Mouse (Mus musculus) MEL (cell line): Measurements from ENCODE around the gene Olfr648. TPM values are rescaled to one million over a fixed set of nuclear protein-coding genes. Genes with fewer than 3 reads are reported as not detected.

ENCODE experiments used
- DNase-seq: peaks from one replicate; pipeline ENCODE4 v3.0.0; 2011; ENCODE audit warnings: low read depth, low spot score
- H3K27ac ChIP-seq: 2 replicates; pipeline ENCODE4 v1.5.1; 2012; ENCODE audit warnings: low read depth, mild to moderate bottlenecking, control low read depth, low read length, moderate library complexity; ENCODE audit not compliant: control insufficient read depth
- H3K27me3 ChIP-seq, 2 experiments: fragments of 150-350 bp in 1 of 2; sonication (generic) in 1 of 2; 2 replicates each; pipeline ENCODE4 v1.6.1; 2012; ENCODE audit warnings: low read length in 2 of 2, mild to moderate bottlenecking in 2 of 2, improper control_type of control experiment in 1 of 2, moderate library complexity in 1 of 2; ENCODE audit not compliant: insufficient read depth in 2 of 2, control insufficient read depth in 1 of 2
- H3K36me3 ChIP-seq, 2 experiments: 2 replicates each; pipeline ENCODE4 v1.6.1; 2012 to 2014; ENCODE audit warnings: low read length in 2 of 2, improper control_type of control experiment in 1 of 2, inconsistent platforms in 1 of 2, mild to moderate bottlenecking in 1 of 2; ENCODE audit not compliant: insufficient read depth in 2 of 2, control insufficient read depth in 1 of 2
- H3K4me1 ChIP-seq, 2 experiments: fragments of 150-350 bp in 1 of 2; sonication (generic) in 1 of 2; 2 replicates each; pipeline ENCODE4 v1.6.1; 2012; ENCODE audit warnings: low read length in 2 of 2, improper control_type of control experiment in 1 of 2, mild to moderate bottlenecking in 1 of 2; ENCODE audit not compliant: insufficient read depth in 2 of 2, control insufficient read depth in 1 of 2
- H3K4me3 ChIP-seq, 2 experiments: fragments of 150-350 bp in 1 of 2; sonication (generic) in 1 of 2; 2 replicates each; pipeline ENCODE4 v1.5.1; 2012; ENCODE audit warnings: low read depth in 2 of 2, low read length in 2 of 2, mild to moderate bottlenecking in 2 of 2, moderate library complexity in 2 of 2, control low read depth in 1 of 2, improper control_type of control experiment in 1 of 2; ENCODE audit not compliant: control insufficient read depth in 1 of 2, insufficient read depth in 1 of 2
- H3K79me2 ChIP-seq: 2 replicates; pipeline ENCODE4 v1.6.1; 2012; ENCODE audit warnings: mild to moderate bottlenecking, low read length, moderate library complexity; ENCODE audit not compliant: control insufficient read depth, poor library complexity, insufficient read depth
- H3K9ac ChIP-seq: 2 replicates; pipeline ENCODE4 v1.6.1; 2012; ENCODE audit warnings: low read depth, mild to moderate bottlenecking, control low read depth, low read length, moderate library complexity; ENCODE audit not compliant: control insufficient read depth, poor library complexity, severe bottlenecking
- H3K9me3 ChIP-seq: fragments of 150-350 bp; sonication (generic); replicated peaks from 2 replicates; pipeline ENCODE4 v1.6.1; 2012; ENCODE audit warnings: mild to moderate bottlenecking, low read length, improper control_type of control experiment, moderate library complexity; ENCODE audit not compliant: insufficient read depth
- BHLHE40 ChIP-seq: IDR thresholded peaks from 2 replicates; pipeline ENCODE4 v1.6.1; 2012; ENCODE audit warnings: low read depth, mild to moderate bottlenecking, inconsistent platforms, low read length, improper control_type of control experiment, borderline replicate concordance
- CHD1 ChIP-seq: IDR thresholded peaks from 2 replicates; pipeline ENCODE4 v1.6.1; 2012; ENCODE audit warnings: low read depth, mild to moderate bottlenecking, inconsistent platforms, low read length, improper control_type of control experiment
- CHD2 ChIP-seq: IDR thresholded peaks from 2 replicates; pipeline ENCODE4 v1.6.1; 2011; ENCODE audit warnings: low read length, improper control_type of control experiment
- CTCF ChIP-seq, 3 experiments: IDR thresholded peaks in 2 of 3; conservative IDR thresholded peaks in 1 of 3; 2 replicates each; pipeline ENCODE4 v1.5.1; 2011 to 2012; ENCODE audit warnings: low read length in 3 of 3, low read depth in 2 of 3, mild to moderate bottlenecking in 2 of 3, improper control_type of control experiment in 1 of 3, inconsistent platforms in 1 of 3, mixed read lengths in 1 of 3, moderate library complexity in 1 of 3; ENCODE audit not compliant: control insufficient read depth in 1 of 3, insufficient read depth in 1 of 3, poor library complexity in 1 of 3, severe bottlenecking in 1 of 3
- E2F4 ChIP-seq: IDR thresholded peaks from 2 replicates; pipeline ENCODE4 v1.6.1; 2011; ENCODE audit warnings: low read depth, low read length, improper control_type of control experiment, borderline replicate concordance
- EP300 ChIP-seq, 2 experiments: IDR thresholded peaks; 2 replicates each; pipeline ENCODE4 v1.6.1; 2011; ENCODE audit warnings: improper control_type of control experiment in 2 of 2, low read length in 2 of 2, low read depth in 1 of 2, mild to moderate bottlenecking in 1 of 2
- ETS1 ChIP-seq: IDR thresholded peaks from 2 replicates; pipeline ENCODE4 v1.6.1; 2012; ENCODE audit warnings: low read depth, mild to moderate bottlenecking, inconsistent platforms, low read length, improper control_type of control experiment, moderate library complexity
- HCFC1 ChIP-seq: IDR thresholded peaks from 2 replicates; pipeline ENCODE4 v1.6.1; 2012; ENCODE audit warnings: low read depth, mild to moderate bottlenecking, inconsistent platforms, low read length, improper control_type of control experiment, moderate library complexity
- MAZ ChIP-seq: IDR thresholded peaks from 2 replicates; pipeline ENCODE4 v1.6.1; 2012; ENCODE audit warnings: low read depth, mild to moderate bottlenecking, inconsistent platforms, low read length, improper control_type of control experiment
- MEF2A ChIP-seq: IDR thresholded peaks from 2 replicates; pipeline ENCODE4 v1.6.1; 2014; ENCODE audit warnings: low read depth, mild to moderate bottlenecking, inconsistent platforms, low read length, improper control_type of control experiment; ENCODE audit not compliant: poor library complexity, insufficient replicate concordance, severe bottlenecking; ENCODE audit errors: extremely low read depth
- MXI1 ChIP-seq: IDR thresholded peaks from 2 replicates; pipeline ENCODE4 v1.6.1; 2011; ENCODE audit warnings: mild to moderate bottlenecking, low read depth, low read length, improper control_type of control experiment
- MYC ChIP-seq: IDR thresholded peaks from 2 replicates; pipeline ENCODE4 v1.6.1; 2011; ENCODE audit warnings: low read depth, mild to moderate bottlenecking, low read length, improper control_type of control experiment, moderate library complexity
- NELFE ChIP-seq: IDR thresholded peaks from 2 replicates; pipeline ENCODE4 v1.6.1; 2011; ENCODE audit warnings: low read depth, low read length, improper control_type of control experiment
- POLR2A ChIP-seq, 2 experiments: IDR thresholded peaks; 2 replicates each; pipeline ENCODE4 v1.6.1; 2011 to 2012; ENCODE audit warnings: low read length in 2 of 2, mild to moderate bottlenecking in 2 of 2, control low read depth in 1 of 2, improper control_type of control experiment in 1 of 2, low read depth in 1 of 2, moderate library complexity in 1 of 2; ENCODE audit not compliant: control insufficient read depth in 1 of 2, insufficient read depth in 1 of 2, poor library complexity in 1 of 2
- POLR2AphosphoS2 ChIP-seq: IDR thresholded peaks from 2 replicates; pipeline ENCODE4 v1.6.1; 2011; ENCODE audit warnings: low read length, improper control_type of control experiment
- RAD21 ChIP-seq: IDR thresholded peaks from 2 replicates; pipeline ENCODE4 v1.6.1; 2011; ENCODE audit warnings: mild to moderate bottlenecking, low read depth, low read length, improper control_type of control experiment
- RCOR1 ChIP-seq: IDR thresholded peaks from 2 replicates; pipeline ENCODE4 v1.6.1; 2012; ENCODE audit warnings: low read depth, mild to moderate bottlenecking, inconsistent platforms, low read length, improper control_type of control experiment
- SIN3A ChIP-seq: IDR thresholded peaks from 2 replicates; pipeline ENCODE4 v1.6.1; 2012; ENCODE audit warnings: low read length, improper control_type of control experiment, inconsistent platforms
- TBP ChIP-seq: IDR thresholded peaks from 2 replicates; pipeline ENCODE4 v1.8.0; 2011; ENCODE audit warnings: low read depth, low read length, improper control_type of control experiment
- TCF12 ChIP-seq: IDR thresholded peaks from 2 replicates; pipeline ENCODE4 v1.6.1; 2014; ENCODE audit warnings: low read depth, mild to moderate bottlenecking, inconsistent platforms, low read length, improper control_type of control experiment, moderate library complexity
- UBTF ChIP-seq: IDR thresholded peaks from 2 replicates; pipeline ENCODE4 v1.6.1; 2012; ENCODE audit warnings: low read depth, mild to moderate bottlenecking, inconsistent platforms, low read length, improper control_type of control experiment, moderate library complexity, borderline replicate concordance; ENCODE audit not compliant: insufficient read depth
- USF1 ChIP-seq: IDR thresholded peaks from 2 replicates; pipeline ENCODE4 v1.6.1; 2014; ENCODE audit warnings: low read depth, mild to moderate bottlenecking, inconsistent platforms, low read length, improper control_type of control experiment, moderate library complexity
- USF2 ChIP-seq, 2 experiments: IDR thresholded peaks; 2 replicates each; pipeline ENCODE4 v1.6.1; 2011 to 2012; ENCODE audit warnings: improper control_type of control experiment in 2 of 2, low read length in 2 of 2, borderline replicate concordance in 1 of 2, inconsistent platforms in 1 of 2, low read depth in 1 of 2, mild to moderate bottlenecking in 1 of 2; ENCODE audit not compliant: insufficient read depth in 1 of 2
- ZMIZ1 ChIP-seq: IDR thresholded peaks from 2 replicates; pipeline ENCODE4 v1.6.1; 2012; ENCODE audit warnings: low read depth, mild to moderate bottlenecking, inconsistent platforms, low read length, improper control_type of control experiment, moderate library complexity
- polyA plus RNA-seq, 2 experiments: library from polyadenylated mRNA; stranded (reverse) in 1 of 2; unstranded in 1 of 2; fragments of >175 nt in 1 of 2; fragments of >200 nt in 1 of 2; gene quantifications; 2 replicates each; pipeline versions ENCODE4 v1.2.1 to v1.2.4; 2012; ENCODE audit warnings: low replicate concordance in 2 of 2, low read depth in 1 of 2; ENCODE audit not compliant: insufficient read length in 2 of 2, insufficient read depth in 1 of 2, missing spikeins in 1 of 2
- total RNA-seq: library from RNA; depleted of rRNA; stranded (reverse); fragments of 300-350 nt; gene quantifications from 2 replicates; pipeline ENCODE4 v1.2.3, GENCODE M21; 2012

Gene Olfr648
- total and polyA plus RNA-seq, 3 experiments, result not detected

- Histone ChIP-seq H3K79me2 (no peaks in the 10 kb centered on the region), H3K27ac (no peak within 1 kb of the TSS), H3K9me3 (no peaks in the 10 kb centered on the region), H3K4me3 (no peak within 1 kb of the TSS), H3K27me3 (no peaks in the 10 kb centered on the region; a peak in 1 of 4 replicates), H3K36me3 (no peaks in the 10 kb centered on the region), H3K4me1 (no peaks in the 10 kb centered on the region), H3K9ac (no peak within 1 kb of the TSS)
- no peak for DNase-seq
- no peak for TF ChIP-seq RAD21
- TF ChIP-seq TBP, result no peak
- no peak for TF ChIP-seq EP300 (IDR thresholded peaks at IDR 0.05; ENCODE audit: low read depth in 1 of 2, low read length in 2 of 2)
- no peak for TF ChIP-seq POLR2A (IDR thresholded peaks at IDR 0.05; ENCODE audit: control insufficient read depth in 1 of 2, insufficient read depth in 1 of 2, low read depth in 1 of 2, low read length in 2 of 2, poor library complexity in 1 of 2)
- no peak for TF ChIP-seq BHLHE40
- TF ChIP-seq RCOR1, result no peak
- no peak for TF ChIP-seq MXI1
- TF ChIP-seq CHD1, result no peak
These were observed 35.7 kb upstream of the Olfr648 start, which contains the start of gene Trim6 for GRCm38 (mm10) chr7:104218701-104219569. TSS of gene Trim6 (plus strand) at chr7:104218793.

- Histone ChIP-seq H3K9me3 (no peaks in the 10 kb centered on the region), H3K9ac (no peak overlapping the region), H3K27ac (no peak overlapping the region)
These were observed 34.7 kb upstream of the Olfr648 start for GRCm38 (mm10) chr7:104217881-104218280.

GRCm38 (mm10) chr7:104216011-104216535 is 32.9 kb upstream of the Olfr648 start:
- no peak for DNase-seq
- no peaks in the 10 kb centered on the region; a peak in 1 of 4 replicates for H3K27me3 ChIP-seq
- TF ChIP-seq HCFC1 (no peak), MAZ (no peak), USF2 (IDR thresholded peaks at IDR 0.05; ENCODE audit: borderline replicate concordance in 1 of 2, insufficient read depth in 1 of 2, low read depth in 1 of 2, low read length in 2 of 2) (no peak), UBTF (no peak), NELFE (no peak), ZMIZ1 (no peak), MYC (no peak), SIN3A (no peak), POLR2A (IDR thresholded peaks at IDR 0.05; ENCODE audit: control insufficient read depth in 1 of 2, insufficient read depth in 1 of 2, low read depth in 1 of 2, low read length in 2 of 2, poor library complexity in 1 of 2) (no peak), CHD2 (no peak), USF1 (no peak), BHLHE40 (no peak), TCF12 (no peak), MEF2A (no peak)

More at GRCm38 (mm10) chr7:104217881-104218280, 34.7 kb upstream of the Olfr648 start:
- H3K36me3 ChIP-seq, result no peaks in the 10 kb centered on the region
- TF ChIP-seq SIN3A, result no peak
- TF ChIP-seq NELFE, result no peak
- TF ChIP-seq CTCF (IDR thresholded peaks at IDR 0.05 in 2 of 3, conservative IDR thresholded peaks at IDR 0.05 in 1 of 3; ENCODE audit: control insufficient read depth in 1 of 3, insufficient read depth in 1 of 3, low read depth in 2 of 3, low read length in 3 of 3, poor library complexity in 1 of 3, severe bottlenecking in 1 of 3), result no peak
- TF ChIP-seq ETS1, result no peak
- no peak for TF ChIP-seq POLR2AphosphoS2
- no peak for TF ChIP-seq MXI1
- no peak for TF ChIP-seq E2F4
- TF ChIP-seq, all 39 proteins: peak for 0
- no peak overlapping the region for H3K4me3 ChIP-seq
- H3K27me3 ChIP-seq, result no peaks in the 10 kb centered on the region; a peak in 1 of 4 replicates
- no peak for DNase-seq
- no peaks in the 10 kb centered on the region for H3K79me2 ChIP-seq
- no peaks in the 10 kb centered on the region for H3K4me1 ChIP-seq

More at GRCm38 (mm10) chr7:104216011-104216535, 32.9 kb upstream of the Olfr648 start:
- Histone ChIP-seq H3K27ac (no peak overlapping the region), H3K9ac (no peak overlapping the region), H3K79me2 (no peaks in the 10 kb centered on the region), H3K4me1 (no peaks in the 10 kb centered on the region), H3K9me3 (no peaks in the 10 kb centered on the region), H3K4me3 (no peak overlapping the region), H3K36me3 (no peaks in the 10 kb centered on the region)
